Comparison of ENCODE assay signal across 8 mouse cellular contexts in the genomic region with DNA sequence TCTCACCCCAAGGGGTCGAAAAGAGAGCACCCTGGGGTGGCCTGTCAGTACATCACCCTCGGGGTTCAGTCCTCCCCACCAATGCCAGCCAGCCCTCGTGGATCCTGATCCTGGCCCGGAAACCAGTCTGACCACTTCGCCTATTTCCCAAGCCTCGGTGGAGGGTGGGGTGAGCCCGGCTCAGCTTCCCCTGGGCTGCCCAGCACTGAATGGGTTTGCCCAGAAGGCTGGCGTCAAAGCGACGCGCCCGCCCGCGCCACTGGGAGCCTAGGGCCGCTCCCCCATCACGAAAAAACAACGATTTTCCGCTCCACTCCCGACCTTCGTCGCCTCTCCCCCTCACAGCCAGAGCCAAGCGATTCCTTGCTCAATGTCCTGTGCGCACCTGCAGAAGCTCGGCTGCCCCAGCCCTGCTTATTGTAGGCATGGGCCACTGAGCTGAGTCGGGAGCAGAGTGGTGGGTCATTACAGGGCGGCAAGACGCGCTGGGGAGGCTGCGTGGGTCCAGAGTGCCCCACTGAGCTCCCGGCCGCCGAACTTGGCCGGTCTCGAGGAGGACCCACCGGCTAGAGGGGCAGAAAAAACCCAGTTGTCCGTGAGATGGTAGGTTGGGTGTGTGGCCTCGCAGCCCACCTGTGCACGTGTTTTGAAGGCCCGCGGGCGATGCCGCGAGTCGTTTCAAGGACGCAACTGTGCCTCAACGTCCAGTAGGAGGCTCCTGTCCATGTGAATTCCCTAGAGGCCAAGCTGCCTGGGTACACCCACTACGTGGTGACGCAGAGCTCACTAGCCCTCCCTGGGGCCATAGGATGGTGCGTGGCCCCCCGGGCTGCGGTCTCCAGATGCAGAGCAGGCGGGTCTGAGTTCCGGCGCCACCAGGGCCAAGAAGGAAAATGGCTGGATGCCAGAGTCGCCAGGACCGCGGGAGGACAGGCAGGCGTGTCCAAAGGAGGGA. TPM values are rescaled to one million over a fixed set of nuclear protein-coding genes. Genes with fewer than 3 reads are reported as not detected.
DNase-seq lines count a peak whose midpoint lies in the region; ATAC-seq and TF ChIP-seq lines count a peak whose summit lies in the region.

No protein-coding gene starts in this region.

- H3K36me3 ChIP-seq in heart, postnatal 0 days (replicated peaks; ENCODE audit: control insufficient read depth, insufficient read depth, low read length), result no peaks in the 10 kb centered on the region
- no peaks in the 10 kb centered on the region for H3K36me3 ChIP-seq in limb, embryonic 10.5 days
- no peaks in the 10 kb centered on the region for H3K36me3 ChIP-seq in midbrain, embryonic 11.5 days (ENCODE audit: control insufficient read depth, insufficient read depth, low read length)

- peak overlapping the region; percentile 22; the same call in 1 of the 2 replicates for H3K4me3 ChIP-seq in heart, postnatal 0 days (ENCODE audit: low read depth, low read length)
- peak overlapping the region; percentile 28 for H3K4me3 ChIP-seq in limb, embryonic 10.5 days
- peak overlapping the region; percentile 5; the same call in 1 of the 2 replicates for H3K4me3 ChIP-seq in midbrain, embryonic 11.5 days (ENCODE audit: low read depth, low read length)

- H3K27me3 ChIP-seq in heart, postnatal 0 days (ENCODE audit: control insufficient read depth, insufficient read depth, low read length), result peaks cover 62% of the 10 kb centered on the region
- H3K27me3 ChIP-seq in limb, embryonic 10.5 days (ENCODE audit: low read depth, poor library complexity, severe bottlenecking), result peaks cover 99% of the 10 kb centered on the region
- peaks cover 67% of the 10 kb centered on the region for H3K27me3 ChIP-seq in midbrain, embryonic 11.5 days (ENCODE audit: control insufficient read depth, insufficient read depth, low read length)

- WGBS in heart, postnatal 0 days, result 4% methylated on average over 58 of the region's 58 CpGs
- 4% methylated on average over 58 of the region's 58 CpGs for WGBS in limb, embryonic 10.5 days
- 3% methylated on average over 58 of the region's 58 CpGs for WGBS in midbrain, embryonic 11.5 days

- no peak overlapping the region for H3K9ac ChIP-seq in heart, postnatal 0 days (replicated peaks; ENCODE audit: low read depth, low read length)
- H3K9ac ChIP-seq in midbrain, embryonic 11.5 days (ENCODE audit: low read length), result peak overlapping the region; percentile 47

- no peaks in the 10 kb centered on the region for H3K9me3 ChIP-seq in heart, postnatal 0 days (replicated peaks; ENCODE audit: control insufficient read depth, low read length)
- H3K9me3 ChIP-seq in limb, embryonic 10.5 days (replicated peaks), result no peaks in the 10 kb centered on the region
- H3K9me3 ChIP-seq in midbrain, embryonic 11.5 days (ENCODE audit: control insufficient read depth, low read length), result no peaks in the 10 kb centered on the region

- H3K4me1 ChIP-seq in heart, postnatal 0 days (ENCODE audit: control insufficient read depth, insufficient read depth), result peaks cover 35% of the 10 kb centered on the region
- H3K4me1 ChIP-seq in limb, embryonic 10.5 days, result peaks cover 58% of the 10 kb centered on the region
- peaks cover 34% of the 10 kb centered on the region for H3K4me1 ChIP-seq in midbrain, embryonic 11.5 days (ENCODE audit: control insufficient read depth, insufficient read depth, low read length)

- TF ChIP-seq EP300 in heart, postnatal 0 days (IDR thresholded peaks at IDR 0.05; ENCODE audit: low read depth), result no peak

- peak; percentile 41 for TF ChIP-seq CTCF in heart, postnatal 0 days (IDR thresholded peaks at IDR 0.05; ENCODE audit: low read depth)

- peak overlapping the region; percentile 89 for H3K4me2 ChIP-seq in heart, postnatal 0 days (ENCODE audit: low read depth, low read length)
- peak overlapping the region; percentile 24 for H3K4me2 ChIP-seq in midbrain, embryonic 11.5 days

- peak; percentile 34 for ATAC-seq in common myeloid progenitor, adult 5-6 weeks (replicated peaks; ENCODE audit: low read depth, poor library complexity, severe bottlenecking)
- peak; percentile 16; the same call in 1 of the 2 replicates for ATAC-seq in heart, postnatal 0 days (ENCODE audit: insufficient read depth, low read depth)
- ATAC-seq in midbrain, embryonic 11.5 days (ENCODE audit: low FRiP score), result 0 out of 2 replicates have a peak, but pooled peaks have one; percentile 19
- no peak for ATAC-seq in erythroblast, adult 5-6 weeks (replicated peaks; ENCODE audit: low FRiP score, poor library complexity, severe bottlenecking)

- peak; percentile 57 for DNase-seq in adrenal gland, postnatal 14 days
- no peak for DNase-seq in adrenal gland, adult 2 months
- peak; percentile 42 for DNase-seq in heart, postnatal 0 days (ENCODE audit: low spot score)
- peak; percentile 63 for DNase-seq in limb, embryonic 10.5 days (ENCODE audit: low spot score)
- peak; percentile 95 for DNase-seq in midbrain, embryonic 11.5 days (ENCODE audit: low spot score, missing footprints)
- peak; percentile 67 for DNase-seq in urinary bladder, postnatal 25 days (ENCODE audit: low spot score)

- H3K27ac ChIP-seq in heart, postnatal 0 days (ENCODE audit: low read depth), result no peak overlapping the region
- peak overlapping the region; percentile 27 for H3K27ac ChIP-seq in limb, embryonic 10.5 days
- no peak overlapping the region for H3K27ac ChIP-seq in midbrain, embryonic 11.5 days (ENCODE audit: low read depth, low read length)

RNA-seq across cellular contexts. Expression of a gene that starts 17.5 kb away (rescaled TPM):
- 13.1 and 16.7 TPM in 2 replicates for total RNA-seq in adrenal gland, postnatal 14 days (2021)
- 10 to 100 TPM; 16.3 to 22.9 TPM for total RNA-seq in adrenal gland, adult 2 months (2021)
- 11.3 and 12.2 TPM in 2 replicates for polyA plus RNA-seq in adrenal gland, adult 2 months (2012; rRNA removed)
- total RNA-seq in common myeloid progenitor, adult 5-6 weeks (2017), result 1.4 and 2.5 TPM in 2 replicates
- total RNA-seq in heart, postnatal 0 days (2014; rRNA removed; ENCODE audit: low replicate concordance), result 1.6 and 3.2 TPM in 2 replicates
- 5.1 and 7.0 TPM in 2 replicates for polyA plus RNA-seq in heart, postnatal 0 days (2015; fragmentation: Nextera tagmentation; extraction: Ambion mirVana)
- 12.2 and 15.1 TPM in 2 replicates for polyA plus RNA-seq in limb, embryonic 10.5 days (2016; fragmentation: Nextera tagmentation; extraction: Ambion mirVana)
- 11.3 and 11.9 TPM in 2 replicates for polyA plus RNA-seq in midbrain, embryonic 11.5 days (2014; fragmentation: Nextera tagmentation; extraction: Ambion mirVana)
- 0.38 and 0.42 TPM in 2 replicates for total RNA-seq in erythroblast, adult 5-6 weeks (2015; ENCODE audit: low replicate concordance)
- 0.70 and 1.4 TPM in 2 replicates for total RNA-seq in erythroblast, adult 5-6 weeks (2017; ENCODE audit: low replicate concordance)

RNA-seq across cellular contexts. Expression of a gene that starts 27.7 kb away (rescaled TPM):
- 105 and 156 TPM in 2 replicates for total RNA-seq in adrenal gland, postnatal 14 days (2021)
- 100 to 1,000 TPM; 144 to 197 TPM for total RNA-seq in adrenal gland, adult 2 months (2021)
- 89.0 and 127 TPM in 2 replicates for polyA plus RNA-seq in adrenal gland, adult 2 months (2012; rRNA removed)
- total RNA-seq in common myeloid progenitor, adult 5-6 weeks (2017), result 11.3 and 24.6 TPM in 2 replicates
- total RNA-seq in heart, postnatal 0 days (2014; rRNA removed; ENCODE audit: low replicate concordance), result 12.1 and 23.1 TPM in 2 replicates
- 6.8 and 8.2 TPM in 2 replicates for polyA plus RNA-seq in heart, postnatal 0 days (2015; fragmentation: Nextera tagmentation; extraction: Ambion mirVana)
- polyA plus RNA-seq in limb, embryonic 10.5 days (2016; fragmentation: Nextera tagmentation; extraction: Ambion mirVana), result 4.3 and 7.1 TPM in 2 replicates
- 6.3 and 7.0 TPM in 2 replicates for polyA plus RNA-seq in midbrain, embryonic 11.5 days (2014; fragmentation: Nextera tagmentation; extraction: Ambion mirVana)
- 4.8 and 7.7 TPM in 2 replicates for total RNA-seq in erythroblast, adult 5-6 weeks (2015; ENCODE audit: low replicate concordance)
- total RNA-seq in erythroblast, adult 5-6 weeks (2017; ENCODE audit: low replicate concordance), result 4.3 and 9.4 TPM in 2 replicates

RNA-seq across cellular contexts. Expression of a gene that starts 35.6 kb away (rescaled TPM):
- total RNA-seq in adrenal gland, postnatal 14 days (2021), result 7.4 and 7.7 TPM in 2 replicates
- 1 to 10 TPM; 5.1 to 5.3 TPM for total RNA-seq in adrenal gland, adult 2 months (2021)
- polyA plus RNA-seq in adrenal gland, adult 2 months (2012; rRNA removed), result 2.7 and 2.9 TPM in 2 replicates
- 7.3 and 8.3 TPM in 2 replicates for total RNA-seq in common myeloid progenitor, adult 5-6 weeks (2017)
- 1.8 and 13.0 TPM in 2 replicates for total RNA-seq in heart, postnatal 0 days (2014; rRNA removed; ENCODE audit: low replicate concordance)
- 5.7 and 5.8 TPM in 2 replicates for polyA plus RNA-seq in heart, postnatal 0 days (2015; fragmentation: Nextera tagmentation; extraction: Ambion mirVana)
- polyA plus RNA-seq in limb, embryonic 10.5 days (2016; fragmentation: Nextera tagmentation; extraction: Ambion mirVana), result 151 and 170 TPM in 2 replicates
- polyA plus RNA-seq in midbrain, embryonic 11.5 days (2014; fragmentation: Nextera tagmentation; extraction: Ambion mirVana), result 66.7 and 70.5 TPM in 2 replicates
- total RNA-seq in erythroblast, adult 5-6 weeks (2015; ENCODE audit: low replicate concordance), result 0.19 and 0.42 TPM in 2 replicates
- total RNA-seq in erythroblast, adult 5-6 weeks (2017; ENCODE audit: low replicate concordance), result not detected in 2 replicates
